Mouse (Mus musculus): ENCODE data around the gene Nif3l1. TPM values are rescaled to one million over a fixed set of nuclear protein-coding genes. Genes with fewer than 3 reads are reported as not detected.

Gene Nif3l1
- polyA plus RNA-seq (2012; rRNA removed) = 19.4 and 21.1 TPM in 2 replicates

DNA sequence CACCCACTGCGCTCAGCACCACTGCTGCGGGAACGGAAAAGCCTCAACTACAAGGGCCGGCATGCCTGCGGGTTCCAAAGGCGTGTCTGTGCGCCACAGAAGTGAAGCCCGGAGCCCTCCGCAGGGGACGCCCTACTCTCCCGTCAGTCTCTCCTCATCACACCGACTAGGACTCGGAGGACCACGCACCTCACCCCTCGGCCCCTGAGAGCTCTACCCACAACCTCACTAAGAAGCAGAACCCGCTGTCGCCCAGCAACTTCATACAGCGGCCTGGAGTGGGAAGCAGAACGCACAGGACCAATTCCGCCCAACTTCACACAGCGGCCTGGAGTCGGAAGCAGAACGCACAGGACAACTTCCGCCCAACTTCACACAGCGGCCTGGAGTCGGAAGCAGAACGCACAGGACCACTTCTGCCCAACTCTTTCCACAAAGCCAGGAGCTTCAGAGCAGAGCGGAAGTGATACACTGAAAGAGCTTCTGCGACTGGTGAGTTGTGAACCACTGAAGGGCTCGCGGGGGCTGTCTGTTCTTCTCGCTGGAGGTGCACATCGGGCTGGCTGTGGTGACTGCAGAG lies at the start of gene Nif3l1, which contains the start of gene Ppil3:
Gene Nif3l1 (plus strand): TSS at position 9 of the 580 bp plus-strand sequence.
Gene Ppil3 (minus strand): TSS at position 344 of the 580 bp plus-strand sequence.

DNA sequence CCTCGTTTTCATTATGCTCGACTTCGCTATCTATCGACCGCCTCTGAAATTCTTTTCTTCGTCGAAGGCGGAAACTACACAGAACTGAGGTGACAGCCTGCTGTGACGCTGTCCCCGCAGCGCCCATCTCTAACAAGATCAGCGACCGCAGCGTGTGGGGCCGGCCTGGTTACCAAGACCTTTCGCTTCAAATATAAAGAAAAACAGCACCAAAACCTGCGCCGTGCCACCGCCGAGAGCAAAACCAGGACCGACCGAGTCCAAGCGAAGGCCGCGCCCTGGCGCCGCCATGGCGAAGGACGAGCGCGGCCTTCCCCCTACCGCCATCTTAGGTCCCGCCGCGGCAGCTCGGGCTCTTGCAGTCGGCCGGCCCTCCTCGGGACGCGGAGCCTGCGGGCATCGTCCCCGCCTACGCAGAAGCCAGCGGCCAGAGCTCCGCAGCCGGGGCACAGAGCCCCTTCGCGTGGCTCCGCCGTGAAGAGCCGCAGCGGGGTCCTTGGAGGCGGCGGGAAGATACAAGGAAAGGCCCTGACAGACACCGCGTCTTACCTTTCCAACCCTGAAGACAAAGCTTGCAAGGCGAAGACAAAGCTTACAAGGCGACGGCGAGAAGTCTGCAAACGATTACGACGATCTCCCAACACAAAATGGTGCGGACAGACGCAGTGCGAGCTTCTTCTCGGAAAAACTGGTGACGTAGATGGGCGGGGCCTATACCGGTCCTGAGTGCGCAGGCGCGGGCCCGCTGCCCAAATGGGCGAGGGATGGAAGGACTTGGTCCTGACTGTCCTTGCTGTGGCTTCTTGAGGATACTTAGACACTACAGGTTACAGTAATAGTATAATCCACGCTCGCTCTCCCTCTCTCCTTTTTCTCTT lies 21.3 kb upstream of the Nif3l1 start, which contains the start of gene Clk1:
Gene Clk1 (minus strand): TSS at position 696 of the 878 bp plus-strand sequence.

DNA sequence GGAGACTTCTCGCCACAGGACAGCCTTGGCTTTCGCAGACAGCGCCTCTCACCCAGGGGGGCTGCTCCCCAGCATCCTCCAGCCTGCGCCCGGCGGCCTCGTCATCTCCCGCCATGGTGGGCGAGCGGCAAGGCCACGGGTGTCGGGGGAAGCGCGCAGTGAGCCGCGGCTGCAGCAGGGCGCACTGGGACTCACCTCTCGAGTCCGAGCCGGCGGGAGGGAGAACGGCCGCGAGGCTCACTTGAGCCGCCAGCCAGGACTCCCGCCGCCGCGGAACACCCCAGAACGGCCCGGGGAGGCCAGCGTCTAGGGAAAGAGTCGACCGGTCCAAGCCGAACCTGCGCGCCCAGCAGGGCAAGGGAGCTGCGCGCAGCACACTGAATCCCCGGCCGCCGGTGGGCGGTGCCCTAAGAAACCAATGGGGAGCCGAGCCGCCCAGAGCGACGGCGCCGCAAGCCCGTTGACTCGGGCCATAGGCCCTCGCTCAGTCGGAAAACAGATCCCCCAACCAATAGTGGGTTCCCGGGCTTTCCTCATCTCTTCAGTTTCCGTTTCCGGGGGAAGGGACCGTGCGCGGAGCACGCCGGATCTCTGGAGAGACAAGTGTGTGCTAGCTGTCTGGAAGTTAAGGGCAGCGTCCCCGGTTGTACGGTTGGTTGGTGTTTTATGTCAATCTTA lies 59.8 kb downstream of the Nif3l1 start, which contains the start of gene Orc2:
Gene Orc2 (minus strand): TSS at position 533 of the 678 bp plus-strand sequence.

Other genes with a start within 250 kb of the Nif3l1 start
- 0.21 and 0.48 TPM in 2 replicates for gene Aox4, start 234.8 kb upstream of the Nif3l1 start, polyA plus RNA-seq (2012; rRNA removed)
- gene Aox2, start 166.8 kb upstream of the Nif3l1 start, polyA plus RNA-seq (2012; rRNA removed) = 0.20 and 0.28 TPM in 2 replicates
- 35.0 and 35.2 TPM in 2 replicates for gene Bzw1, start 52.3 kb upstream of the Nif3l1 start, polyA plus RNA-seq (2012; rRNA removed)
- 22.1 and 32.9 TPM in 2 replicates for gene Clk1, start 21.1 kb upstream of the Nif3l1 start, polyA plus RNA-seq (2012; rRNA removed)
- gene Ppil3, start 335 bp downstream of the Nif3l1 start, polyA plus RNA-seq (2012; rRNA removed) = 16.6 and 18.2 TPM in 2 replicates
- 19.3 and 24.8 TPM in 2 replicates for gene Orc2, start 60.0 kb downstream of the Nif3l1 start, polyA plus RNA-seq (2012; rRNA removed)
- 0.92 and 1.7 TPM in 2 replicates for gene Fam126b, start 141.2 kb downstream of the Nif3l1 start, polyA plus RNA-seq (2012; rRNA removed)
- gene Ndufb3, start 141.2 kb downstream of the Nif3l1 start, polyA plus RNA-seq (2012; rRNA removed) = 12.7 and 21.6 TPM in 2 replicates

Measured in ovary, adult 2 months (tissue).